Mouse (Mus musculus): Measurements from ENCODE around the gene Kcnh6. TPM values are rescaled to one million over a fixed set of nuclear protein-coding genes. Genes with fewer than 3 reads are reported as not detected.
"Not testable (repeated sequence)": the region's sequence is repeated elsewhere in the genome, so short reads cannot be mapped to it uniquely, and the experiment has no call there.

Gene Kcnh6
- polyA plus RNA-seq, 1 experiment from 2014 or later = 0.89 TPM

DNA sequence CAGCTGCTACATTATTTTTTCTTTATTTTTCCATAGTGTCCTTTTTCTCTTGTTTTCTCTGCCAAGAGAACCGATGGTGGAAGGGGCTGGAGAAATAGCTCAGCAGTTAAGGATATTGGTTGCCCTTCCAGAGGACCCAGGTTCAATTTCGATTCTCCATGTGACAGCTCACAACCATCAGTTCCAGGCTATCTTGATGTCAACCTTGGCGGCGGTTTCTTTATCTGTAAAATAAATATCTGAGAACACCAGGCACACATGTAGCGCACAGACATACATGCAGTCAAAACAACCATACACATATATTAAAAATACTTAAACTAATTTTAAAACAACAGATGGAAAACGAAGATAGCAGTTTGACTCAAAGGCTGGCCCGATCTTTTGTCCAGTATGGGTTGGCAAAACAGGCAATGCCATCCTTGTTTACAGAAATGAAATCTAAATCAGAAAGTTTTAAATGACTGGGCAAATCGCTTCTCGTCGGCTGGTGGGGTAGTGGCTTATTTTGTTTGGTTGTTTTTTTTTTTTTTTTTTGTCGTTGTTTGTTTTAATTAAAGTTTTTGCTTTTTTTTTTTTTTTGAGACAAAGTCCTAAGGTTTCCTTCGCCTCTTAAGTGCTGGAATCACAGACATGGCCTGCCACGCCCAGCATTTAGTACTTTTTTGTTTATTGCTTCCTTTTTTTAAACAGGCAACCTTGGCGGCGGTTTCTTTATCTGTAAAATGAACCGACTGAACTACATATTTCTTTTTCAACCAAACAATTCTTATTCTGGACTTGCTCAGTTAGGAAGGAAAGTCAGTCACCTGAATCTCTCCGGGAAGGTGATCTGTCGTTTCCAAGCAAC lies 57.4 kb downstream of the Kcnh6 start:
- H3K36me3 ChIP-seq (ENCODE audit: control insufficient read depth, insufficient read depth) = no peaks in the 10 kb centered on the region; the same call in 1 of the 2 replicates

DNA sequence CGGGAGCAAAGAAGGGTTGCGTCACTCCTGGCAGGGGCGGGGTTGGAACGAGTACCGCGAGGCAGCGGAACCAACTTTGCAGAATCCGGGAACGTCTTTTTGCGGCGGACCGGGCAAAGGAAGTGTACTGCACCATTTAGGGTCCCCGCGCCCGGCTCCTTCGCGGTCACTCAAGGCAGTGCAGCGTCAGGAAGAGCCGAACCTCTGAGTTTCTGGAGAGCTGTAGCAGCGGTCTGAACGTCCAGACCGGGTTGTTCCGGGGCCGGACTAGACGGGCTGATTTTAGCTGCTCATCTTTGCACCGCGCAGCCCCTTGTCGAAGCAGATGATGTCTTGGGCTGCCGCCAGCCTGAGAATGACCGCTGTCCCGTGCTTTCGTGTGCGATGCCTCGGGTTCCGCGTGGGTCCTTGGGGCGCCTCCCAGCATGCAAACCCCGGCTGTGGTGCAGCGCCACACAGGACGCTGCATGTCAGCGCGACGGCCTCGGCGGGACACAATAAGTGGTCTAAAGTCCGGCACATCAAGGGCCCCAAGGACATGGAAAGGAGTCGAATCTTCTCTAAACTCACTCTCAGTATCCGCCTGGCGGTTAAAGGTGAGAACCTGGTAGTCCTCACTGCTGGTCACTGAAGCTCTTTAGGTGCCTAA lies 58.1 kb downstream of the Kcnh6 start, which contains the start of gene Taco1:
Gene Taco1 (plus strand): TSS at position 139 of the 649 bp plus-strand sequence.
- Histone ChIP-seq H3K4me3 (replicated peaks; ENCODE audit: low read length) (peak within 1 kb of the TSS; percentile 60), H3K27me3 (replicated peaks; ENCODE audit: control insufficient read depth, insufficient read depth, low read length) (no peaks in the 10 kb centered on the region), H3K9ac (replicated peaks; ENCODE audit: low read depth, low read length) (peak within 1 kb of the TSS; percentile 72), H3K27ac (ENCODE audit: low read length) (peak within 1 kb of the TSS; percentile 72), H3K4me1 (replicated peaks; ENCODE audit: control insufficient read depth, insufficient read depth, low read length) (peaks cover 5% of the 10 kb centered on the region), H3K4me2 (ENCODE audit: low read length) (peak within 1 kb of the TSS; percentile 96), H3K9me3 (ENCODE audit: control insufficient read depth, low read length) (no peaks in the 10 kb centered on the region), H3K36me3 (ENCODE audit: control insufficient read depth, insufficient read depth) (no peaks in the 10 kb centered on the region)
- WGBS = under 1% methylated on average over 49 of the region's 49 CpGs
- ATAC-seq = peak; percentile 99

More for the DNA sequence above, 57.4 kb downstream of the Kcnh6 start:
- H3K4me3 ChIP-seq (replicated peaks; ENCODE audit: low read length) = peak overlapping the region; percentile 60
- WGBS = 43% methylated on average over 18 of the region's 18 CpGs
- no peaks in the 10 kb centered on the region for H3K27me3 ChIP-seq (replicated peaks; ENCODE audit: control insufficient read depth, insufficient read depth, low read length)
- H3K4me1 ChIP-seq (replicated peaks; ENCODE audit: control insufficient read depth, insufficient read depth, low read length) = peaks cover 5% of the 10 kb centered on the region
- ATAC-seq = no peak
- peak overlapping the region; percentile 72 for H3K9ac ChIP-seq (replicated peaks; ENCODE audit: low read depth, low read length)
- H3K27ac ChIP-seq (ENCODE audit: low read length) = no peak overlapping the region; the same call in 1 of the 2 replicates
- H3K4me2 ChIP-seq (ENCODE audit: low read length) = peak overlapping the region; percentile 96
- no peaks in the 10 kb centered on the region for H3K9me3 ChIP-seq (ENCODE audit: control insufficient read depth, low read length)

DNA sequence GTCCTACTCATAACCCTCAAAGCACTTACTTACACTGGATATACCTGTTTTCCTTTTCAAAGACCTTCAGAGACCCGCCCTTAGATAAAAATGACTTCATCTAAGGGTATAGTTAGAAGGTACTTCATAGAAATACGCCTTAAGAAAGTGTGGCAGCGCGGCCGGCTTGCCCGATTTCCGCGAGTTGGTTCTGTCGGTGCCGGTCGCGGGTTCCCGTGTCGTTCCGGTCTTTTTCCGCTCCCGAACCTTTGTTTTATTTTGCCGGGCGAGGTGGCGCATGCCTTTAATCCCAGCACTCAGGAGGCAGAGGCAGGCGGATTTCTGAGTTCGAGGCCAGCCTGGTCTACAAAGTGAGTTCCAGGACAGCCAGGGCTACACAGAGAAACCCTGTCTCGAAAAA lies 58.7 kb downstream of the Kcnh6 start:
- WGBS = 17% methylated on average over 23 of the region's 23 CpGs
- H3K27ac ChIP-seq (ENCODE audit: low read length); H3K27me3 ChIP-seq (replicated peaks; ENCODE audit: control insufficient read depth, insufficient read depth, low read length); ATAC-seq; H3K4me1 ChIP-seq (replicated peaks; ENCODE audit: control insufficient read depth, insufficient read depth, low read length); H3K36me3 ChIP-seq (ENCODE audit: control insufficient read depth, insufficient read depth); H3K9me3 ChIP-seq (ENCODE audit: control insufficient read depth, low read length): not testable (repeated sequence)
- H3K9ac ChIP-seq (replicated peaks; ENCODE audit: low read depth, low read length) = peak overlapping the region; percentile 72
- peak overlapping the region; percentile 96 for H3K4me2 ChIP-seq (ENCODE audit: low read length)
- peak overlapping the region; percentile 60 for H3K4me3 ChIP-seq (replicated peaks; ENCODE audit: low read length)

DNA sequence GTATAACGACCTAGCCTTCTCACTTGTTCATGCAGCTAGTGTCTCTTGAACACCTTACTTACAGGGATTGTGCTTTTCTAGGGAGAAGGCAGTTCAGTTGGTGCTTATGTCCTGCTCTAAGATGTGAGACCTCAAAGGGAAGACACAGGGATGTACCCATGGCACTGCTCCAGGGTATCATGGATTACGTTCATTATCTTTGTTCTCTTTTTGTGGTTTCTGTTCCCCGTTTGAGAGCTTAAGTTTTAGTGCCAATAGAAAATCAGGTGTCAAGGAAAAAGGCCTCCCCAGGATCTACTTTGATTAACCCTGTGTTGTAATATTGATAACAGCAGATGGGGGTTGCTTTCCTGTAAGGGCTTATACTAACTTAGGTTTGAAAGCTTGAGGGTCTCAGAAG lies 65.8 kb downstream of the Kcnh6 start:
- Histone ChIP-seq H3K9me3 (ENCODE audit: control insufficient read depth, low read length) (no peaks in the 10 kb centered on the region), H3K9ac (replicated peaks; ENCODE audit: low read depth, low read length) (no peak overlapping the region), H3K4me1 (replicated peaks; ENCODE audit: control insufficient read depth, insufficient read depth, low read length) (no peaks in the 10 kb centered on the region), H3K36me3 (ENCODE audit: control insufficient read depth, insufficient read depth) (0 out of 2 replicates have a peak, but pooled peaks cover 4% of the 10 kb centered on the region), H3K4me2 (ENCODE audit: low read length) (no peak overlapping the region), H3K27me3 (replicated peaks; ENCODE audit: control insufficient read depth, insufficient read depth, low read length) (no peaks in the 10 kb centered on the region), H3K4me3 (replicated peaks; ENCODE audit: low read length) (no peak overlapping the region), H3K27ac (ENCODE audit: low read length) (no peak overlapping the region)
- no peak for ATAC-seq
- 83% methylated on average over 3 of the region's 3 CpGs for WGBS

DNA sequence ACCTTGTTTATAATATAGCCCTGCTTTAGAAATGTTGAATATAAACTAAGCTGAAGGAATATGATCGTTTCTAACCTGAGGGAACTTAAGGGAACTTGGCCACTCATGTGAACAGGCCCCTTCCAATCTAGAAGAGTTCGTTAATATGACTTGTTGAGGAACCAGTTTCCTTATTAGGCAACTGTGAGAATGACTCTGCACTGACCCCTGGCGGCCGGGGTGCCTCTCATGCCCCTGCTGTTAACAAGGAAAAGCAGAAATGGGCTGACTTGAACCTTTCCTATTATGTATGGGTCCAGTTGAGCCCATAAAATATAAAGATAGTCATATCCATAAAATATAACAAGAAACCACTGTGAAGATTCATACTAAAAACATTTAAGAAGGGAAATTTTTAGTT lies 68.4 kb downstream of the Kcnh6 start:
- Histone ChIP-seq H3K4me1 (replicated peaks; ENCODE audit: control insufficient read depth, insufficient read depth, low read length) (no peaks in the 10 kb centered on the region), H3K4me3 (replicated peaks; ENCODE audit: low read length) (no peak overlapping the region), H3K4me2 (ENCODE audit: low read length) (no peak overlapping the region), H3K36me3 (ENCODE audit: control insufficient read depth, insufficient read depth) (0 out of 2 replicates have a peak, but pooled peaks cover 4% of the 10 kb centered on the region), H3K9ac (replicated peaks; ENCODE audit: low read depth, low read length) (no peak overlapping the region), H3K27me3 (replicated peaks; ENCODE audit: control insufficient read depth, insufficient read depth, low read length) (no peaks in the 10 kb centered on the region), H3K9me3 (ENCODE audit: control insufficient read depth, low read length) (no peaks in the 10 kb centered on the region), H3K27ac (ENCODE audit: low read length) (no peak overlapping the region)
- 5% methylated on average over 4 of the region's 4 CpGs for WGBS
- no peak for ATAC-seq

Other genes with a start within 250 kb of the Kcnh6 start
- 30.8 and 41.4 TPM in 2 replicates for gene Cyb561, start 54.8 kb upstream of the Kcnh6 start, polyA plus RNA-seq (2015; fragmentation: Nextera tagmentation; extraction: Ambion mirVana)
- 3.2 and 3.3 TPM in 2 replicates for gene Ace, start 40.2 kb upstream of the Kcnh6 start, polyA plus RNA-seq (2015; fragmentation: Nextera tagmentation; extraction: Ambion mirVana)
- gene Ace3, start 13.4 kb upstream of the Kcnh6 start, polyA plus RNA-seq (2015; fragmentation: Nextera tagmentation; extraction: Ambion mirVana) = not detected in 2 replicates
- gene Dcaf7, start 28.7 kb downstream of the Kcnh6 start, polyA plus RNA-seq (2015; fragmentation: Nextera tagmentation; extraction: Ambion mirVana) = 136 and 145 TPM in 2 replicates
- gene Taco1, start 57.9 kb downstream of the Kcnh6 start, polyA plus RNA-seq (2015; fragmentation: Nextera tagmentation; extraction: Ambion mirVana) = 7.0 and 7.5 TPM in 2 replicates
- gene Map3k3, start 76.5 kb downstream of the Kcnh6 start, polyA plus RNA-seq (2015; fragmentation: Nextera tagmentation; extraction: Ambion mirVana) = 14.7 and 15.6 TPM in 2 replicates
- 1.1 and 1.2 TPM in 2 replicates for gene Gm10840, start 152.7 kb downstream of the Kcnh6 start, polyA plus RNA-seq (2015; fragmentation: Nextera tagmentation; extraction: Ambion mirVana)
- 205 and 209 TPM in 2 replicates for gene Limd2, start 152.7 kb downstream of the Kcnh6 start, polyA plus RNA-seq (2015; fragmentation: Nextera tagmentation; extraction: Ambion mirVana)
- 28.8 and 30.9 TPM in 2 replicates for gene Strada, start 194.0 kb downstream of the Kcnh6 start, polyA plus RNA-seq (2015; fragmentation: Nextera tagmentation; extraction: Ambion mirVana)
- gene Ccdc47, start 208.2 kb downstream of the Kcnh6 start, polyA plus RNA-seq (2015; fragmentation: Nextera tagmentation; extraction: Ambion mirVana) = 110 TPM in 2 replicates
- 112 and 115 TPM in 2 replicates for gene Ddx42, start 208.8 kb downstream of the Kcnh6 start, polyA plus RNA-seq (2015; fragmentation: Nextera tagmentation; extraction: Ambion mirVana)
- gene Ftsj3, start 248.0 kb downstream of the Kcnh6 start, polyA plus RNA-seq (2015; fragmentation: Nextera tagmentation; extraction: Ambion mirVana) = 40.7 and 41.8 TPM in 2 replicates
- 270 and 287 TPM in 2 replicates for gene Psmc5, start 248.0 kb downstream of the Kcnh6 start, polyA plus RNA-seq (2015; fragmentation: Nextera tagmentation; extraction: Ambion mirVana)

Measured in forebrain, embryonic 16.5 days (tissue).